Mouse (Mus musculus): Measurements from ENCODE around the gene Ptprs.

Gene Ptprs

GRCm38 (mm10) chr17:56427857-56428256, 48.4 kb downstream of the Ptprs start:
- DNase-seq (ENCODE audit: extremely low spot score, low read depth, low spot score), result no peak

DNA sequence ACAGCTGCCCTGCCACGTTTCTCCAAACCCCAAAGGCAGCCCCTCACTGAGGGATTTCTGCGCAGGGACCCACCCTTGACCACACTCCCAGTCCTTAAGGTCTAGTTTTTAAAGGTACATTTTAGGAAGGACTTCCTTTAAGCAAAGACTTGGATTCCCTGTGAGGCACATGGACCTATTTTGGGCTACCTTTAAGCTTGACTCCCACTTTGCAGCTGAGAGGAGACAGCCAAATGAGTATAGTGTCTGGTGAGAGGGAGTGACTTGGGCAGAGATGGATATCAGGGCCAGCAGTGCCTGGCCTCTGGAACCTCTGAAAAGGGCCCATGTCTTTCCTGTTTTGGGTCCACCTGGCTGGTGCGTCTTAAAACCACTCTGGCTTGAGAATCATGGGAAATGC, 50.3 kb downstream of the Ptprs start:
- DNase-seq (ENCODE audit: extremely low spot score, low read depth, low spot score), result no peak

GRCm38 (mm10) chr17:56425584-56425914, 50.7 kb downstream of the Ptprs start:
- no peak for DNase-seq (ENCODE audit: extremely low spot score, low read depth, low spot score)

- DNase-seq (ENCODE audit: extremely low spot score, low read depth, low spot score), result no peak
These were observed 51.3 kb downstream of the Ptprs start for GRCm38 (mm10) chr17:56424726-56425583.

- no peak for DNase-seq (ENCODE audit: extremely low spot score, low read depth, low spot score)
These were observed 56.3 kb downstream of the Ptprs start for GRCm38 (mm10) chr17:56420022-56420421.

DNA sequence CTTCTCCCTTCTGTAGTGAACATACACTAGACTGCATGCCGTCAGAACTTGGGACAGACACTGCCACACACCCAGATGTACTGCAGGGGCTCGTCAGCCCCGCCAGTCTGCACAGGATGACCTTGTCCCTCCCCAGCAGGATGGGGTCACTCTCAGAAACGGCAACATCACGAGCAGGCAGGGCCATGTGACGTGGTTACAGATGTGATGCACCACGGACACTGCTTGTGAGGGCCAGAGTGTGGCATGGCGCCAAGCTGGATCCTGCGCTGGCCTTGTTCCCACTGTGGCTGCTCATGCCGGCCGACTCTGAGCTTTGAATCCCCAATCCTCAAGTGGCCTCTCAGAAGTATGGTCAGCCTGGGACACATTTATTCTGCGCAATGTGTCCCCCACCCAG, 58.0 kb downstream of the Ptprs start:
- no peak for DNase-seq (ENCODE audit: extremely low spot score, low read depth, low spot score)

- DNase-seq (ENCODE audit: extremely low spot score, low read depth, low spot score), result no peak
These were observed 61.5 kb downstream of the Ptprs start for GRCm38 (mm10) chr17:56414785-56415184.

- no peak for DNase-seq (ENCODE audit: extremely low spot score, low read depth, low spot score)
These were observed 63.2 kb downstream of the Ptprs start for GRCm38 (mm10) chr17:56413113-56413512.

GRCm38 (mm10) chr17:56411437-56411836, 64.8 kb downstream of the Ptprs start:
- no peak for DNase-seq (ENCODE audit: extremely low spot score, low read depth, low spot score)

- no peak for DNase-seq (ENCODE audit: extremely low spot score, low read depth, low spot score)
These were observed 66.5 kb downstream of the Ptprs start for GRCm38 (mm10) chr17:56409759-56410158.

DNA sequence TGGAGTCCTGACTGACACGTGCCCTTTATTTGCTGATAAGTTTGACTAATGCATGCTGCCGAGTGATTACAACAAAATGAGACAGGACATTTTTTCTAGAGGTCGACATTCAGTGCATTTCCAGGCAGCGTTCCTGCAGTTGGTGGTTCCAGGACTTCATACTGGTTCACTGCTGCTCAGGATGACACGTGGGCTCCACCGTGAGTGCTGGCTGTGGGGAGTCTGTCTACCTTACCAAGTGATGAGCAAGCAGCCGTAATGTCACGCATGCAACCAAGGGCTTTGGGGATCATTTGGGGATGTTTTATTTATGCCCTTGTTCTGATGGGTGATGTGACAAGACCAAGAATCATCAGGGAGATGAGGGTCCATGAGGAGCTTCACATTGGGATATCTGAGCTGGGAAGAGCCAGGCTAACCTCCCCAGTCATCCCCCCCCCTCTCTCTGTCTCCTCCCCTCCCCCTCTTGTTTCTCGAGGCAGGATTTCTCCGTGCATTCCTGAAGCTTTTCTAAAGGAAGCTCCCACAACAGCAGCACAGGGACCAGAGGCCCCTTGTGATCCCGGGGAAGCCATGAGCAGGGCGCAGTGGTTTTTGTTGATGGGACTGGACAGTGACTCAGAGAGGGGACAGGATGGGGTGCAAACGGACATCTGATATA, 67.2 kb downstream of the Ptprs start:
- DNase-seq (ENCODE audit: extremely low spot score, low read depth, low spot score), result no peak

DNA sequence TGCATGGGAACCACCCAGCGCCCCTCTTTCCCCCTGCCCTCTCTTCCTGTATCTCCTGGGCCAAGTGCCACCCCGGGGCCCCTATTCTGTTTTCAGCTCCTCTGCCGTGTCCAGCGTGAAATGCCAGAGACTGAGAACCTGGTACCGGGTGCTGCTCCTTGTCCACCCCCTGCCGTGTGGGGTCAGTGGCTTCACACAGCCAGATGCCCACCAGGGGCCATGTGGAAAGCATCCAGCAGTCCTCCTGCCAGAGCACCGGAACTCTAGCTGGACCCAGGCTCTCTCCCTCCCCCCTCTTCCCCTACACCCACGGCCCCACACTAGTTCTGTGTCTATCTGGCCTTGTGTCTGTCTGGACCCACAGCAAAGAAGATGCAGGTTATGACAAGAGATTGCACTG, 68.9 kb downstream of the Ptprs start:
- DNase-seq (ENCODE audit: extremely low spot score, low read depth, low spot score), result no peak

DNA sequence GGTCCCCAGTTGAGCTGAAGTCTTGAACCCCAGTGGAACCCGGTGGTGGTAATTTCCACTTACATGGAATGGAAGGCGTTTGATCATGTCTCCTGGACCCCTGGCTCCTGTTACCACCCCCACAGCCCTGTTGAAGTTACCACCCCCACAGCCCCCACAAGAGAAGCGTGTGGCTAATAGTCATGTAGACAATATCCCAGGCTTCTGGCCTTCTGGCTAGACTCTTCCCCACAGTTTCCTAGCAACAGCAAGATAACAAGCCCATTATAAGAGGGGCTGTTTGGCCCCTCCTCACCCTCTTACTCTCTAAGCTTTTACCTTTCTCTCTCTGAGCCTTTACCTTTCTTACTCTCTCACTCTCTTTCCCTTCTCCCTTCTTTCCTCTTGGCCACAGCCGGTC, 69.4 kb downstream of the Ptprs start:
- no peak for DNase-seq (ENCODE audit: extremely low spot score, low read depth, low spot score)

DNA sequence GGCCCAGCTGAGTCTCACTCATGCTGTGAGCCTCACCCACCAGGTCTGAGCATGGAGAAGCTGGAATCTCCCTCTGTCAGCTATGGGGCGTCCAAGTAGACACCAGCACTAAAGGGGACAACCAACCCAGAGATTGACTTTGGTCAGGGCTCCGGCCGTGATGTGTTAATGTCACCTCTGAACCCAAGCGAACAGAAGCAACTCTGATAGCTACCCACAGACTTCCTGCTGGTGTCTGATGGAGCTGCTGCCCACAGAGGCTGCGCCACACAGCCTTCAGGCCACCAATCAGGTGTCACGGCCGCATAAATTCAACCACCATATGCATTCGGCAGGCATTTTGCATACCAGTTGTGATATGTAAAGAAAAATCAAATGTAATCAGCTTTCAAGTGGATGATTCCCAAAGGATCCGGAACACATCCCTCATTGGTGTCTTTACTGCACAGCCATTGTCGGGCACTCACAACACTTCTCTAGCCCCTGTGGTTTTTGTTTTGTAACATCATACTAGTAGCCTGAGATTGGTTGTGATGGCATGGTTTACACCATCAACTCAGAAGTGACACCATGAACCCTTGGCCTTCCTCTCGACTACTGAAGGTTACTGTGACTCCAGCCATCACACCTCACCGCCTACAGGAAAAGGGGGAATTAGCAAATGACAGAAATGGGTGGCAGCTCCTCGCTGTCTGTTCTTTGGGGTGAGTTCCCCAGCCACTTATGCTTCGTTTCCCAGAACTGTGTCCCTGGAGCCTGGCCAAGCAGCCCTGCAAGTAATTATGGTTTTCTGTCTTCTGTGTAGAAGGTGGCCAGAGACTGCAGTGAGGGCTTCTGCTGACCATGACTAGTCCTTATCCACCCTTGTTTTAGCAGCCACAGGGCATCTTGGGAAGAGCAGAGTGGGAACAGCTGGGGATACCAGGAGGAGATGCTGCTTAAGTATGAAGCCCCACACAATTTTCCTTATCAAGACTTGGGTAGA, 70.1 kb downstream of the Ptprs start:
- DNase-seq (ENCODE audit: extremely low spot score, low read depth, low spot score), result no peak

DNA sequence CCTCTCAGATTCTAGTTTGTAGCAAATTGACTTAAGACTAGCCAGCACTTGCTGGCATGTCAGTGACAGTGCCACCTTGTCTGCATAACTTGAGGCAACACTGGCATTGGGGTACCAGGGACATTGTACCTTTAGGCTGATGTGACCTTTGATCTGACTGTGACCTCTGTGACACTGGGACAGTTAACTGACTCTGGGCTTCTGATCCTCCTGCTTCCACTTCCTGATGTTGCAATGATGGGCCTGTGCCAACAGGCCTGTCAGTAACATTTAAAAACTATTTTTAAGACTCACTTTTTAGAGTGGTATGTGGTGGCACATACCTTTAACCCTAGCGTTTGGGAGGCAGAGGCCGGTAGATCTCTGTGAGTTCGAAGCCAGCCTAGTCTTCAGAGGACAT, 70.9 kb downstream of the Ptprs start:
- no peak for DNase-seq (ENCODE audit: extremely low spot score, low read depth, low spot score)

DNA sequence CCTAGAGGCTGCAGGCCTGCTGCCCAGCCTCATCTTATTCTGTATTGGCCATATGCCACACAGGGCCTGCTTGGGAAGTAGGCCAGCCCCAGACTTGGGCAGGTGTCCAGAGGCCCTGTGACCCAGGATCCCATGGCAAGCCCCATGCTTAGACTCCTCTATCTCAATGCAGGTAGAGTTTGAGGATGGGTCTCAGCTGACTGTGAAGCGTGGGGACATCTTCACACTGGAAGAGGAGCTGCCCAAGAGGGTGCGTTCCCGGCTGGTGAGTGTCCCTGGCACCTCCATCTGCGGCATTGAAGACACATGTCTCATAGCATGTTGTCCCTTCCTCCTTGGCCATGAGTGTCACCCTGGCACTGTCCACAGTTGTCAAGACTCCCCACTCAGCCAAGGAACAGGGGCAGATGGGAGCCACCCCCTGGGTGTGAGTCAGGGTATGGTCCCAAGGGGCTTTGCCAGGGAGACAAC, 75.2 kb downstream of the Ptprs start:
- DNase-seq (ENCODE audit: extremely low spot score, low read depth, low spot score), result no peak

GRCm38 (mm10) chr17:56400221-56400620, 76.1 kb downstream of the Ptprs start:
- DNase-seq (ENCODE audit: extremely low spot score, low read depth, low spot score), result no peak

- DNase-seq (ENCODE audit: extremely low spot score, low read depth, low spot score), result no peak
These were observed 80.2 kb downstream of the Ptprs start for GRCm38 (mm10) chr17:56396051-56396450.

GRCm38 (mm10) chr17:56393889-56394288, 82.4 kb downstream of the Ptprs start:
- DNase-seq (ENCODE audit: extremely low spot score, low read depth, low spot score), result no peak

- DNase-seq (ENCODE audit: extremely low spot score, low read depth, low spot score), result no peak
These were observed 83.0 kb downstream of the Ptprs start for GRCm38 (mm10) chr17:56393238-56393637.

DNA sequence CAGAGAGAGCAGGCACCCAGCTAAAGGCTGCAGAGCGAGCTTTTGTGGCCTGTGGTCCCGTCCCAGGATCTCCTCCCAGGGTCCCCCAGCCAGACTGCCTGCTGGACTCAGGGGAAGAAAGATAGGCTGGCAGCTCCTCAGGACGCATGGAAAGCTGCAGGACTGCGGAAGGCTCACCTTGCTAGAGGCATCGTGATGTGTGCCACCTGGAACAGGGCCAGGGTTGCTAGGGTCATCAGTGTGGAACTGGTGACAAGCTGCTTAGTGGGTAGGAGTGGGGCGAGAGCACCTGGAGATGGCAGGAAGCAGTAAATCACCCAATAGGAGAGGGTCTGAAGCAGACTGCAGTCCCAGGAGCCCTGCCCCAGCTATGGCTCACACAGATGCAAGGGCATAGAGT, 88.7 kb downstream of the Ptprs start:
- no peak for DNase-seq (ENCODE audit: extremely low spot score, low read depth, low spot score)
